Mouse (Mus musculus) G1E (cell line): ENCODE data around the gene Eed. TPM values are rescaled to one million over a fixed set of nuclear protein-coding genes. Genes with fewer than 3 reads are reported as not detected.

Source experiments
- ATAC-seq: 2 replicates; pipeline ENCODE4 v1.8.0; 2016; ENCODE audit warnings: mild to moderate bottlenecking; ENCODE audit not compliant: insufficient number of reproducible peaks, poor library complexity, low FRiP score, severe bottlenecking; ENCODE audit errors: extremely low read depth
- DNase-seq: peaks from one replicate; pipeline ENCODE4 v3.0.0; 2012; ENCODE audit warnings: low spot score
- H3K27me3 ChIP-seq: 2 replicates; pipeline ENCODE4 v1.6.1; 2012; ENCODE audit warnings: mild to moderate bottlenecking, low read length, inconsistent platforms; ENCODE audit not compliant: insufficient read depth
- H3K36me3 ChIP-seq: replicated peaks from 2 replicates; pipeline ENCODE3; 2012; ENCODE audit warnings: mild to moderate bottlenecking, inconsistent platforms
- H3K4me1 ChIP-seq: 2 replicates; pipeline ENCODE4 v1.6.1; 2012; ENCODE audit warnings: low read depth, low read length, inconsistent platforms, mixed read lengths; ENCODE audit not compliant: insufficient read depth
- H3K4me3 ChIP-seq: 2 replicates; pipeline ENCODE4 v1.5.1; 2012; ENCODE audit warnings: low read depth, mild to moderate bottlenecking, inconsistent platforms, low read length, moderate library complexity, mixed read lengths
- H3K9me3 ChIP-seq: replicated peaks from 2 replicates; pipeline ENCODE4 v1.6.1; 2012; ENCODE audit warnings: inconsistent platforms
- CTCF ChIP-seq: IDR thresholded peaks from 2 replicates; pipeline ENCODE4 v1.5.1; 2012; ENCODE audit warnings: low read depth, low read length, inconsistent platforms, mixed read lengths
- GATA1 ChIP-seq: IDR thresholded peaks from 2 replicates; pipeline ENCODE4 v1.6.1; 2012; ENCODE audit warnings: borderline replicate concordance, low read length, inconsistent platforms, mixed read lengths
- GATA2 ChIP-seq: IDR thresholded peaks from 2 replicates; pipeline ENCODE4 v1.6.1; 2012; ENCODE audit warnings: low read depth, low read length, inconsistent platforms, borderline replicate concordance
- POLR2AphosphoS5 ChIP-seq: IDR thresholded peaks from 2 replicates; pipeline ENCODE4 v1.6.1; 2012; ENCODE audit warnings: low read depth, low read length, inconsistent platforms; ENCODE audit not compliant: insufficient replicate concordance
- TAL1 ChIP-seq: conservative IDR thresholded peaks from 2 replicates; pipeline ENCODE4 v1.6.1; 2012; ENCODE audit warnings: low read depth, low read length, inconsistent platforms, mixed read lengths
- polyA plus RNA-seq: library from polyadenylated mRNA; stranded (reverse); fragments of >175 nt; gene quantifications from 2 replicates; pipeline ENCODE4 v1.2.3, GENCODE M21; 2012
- total RNA-seq, 2 experiments: library from RNA; stranded (forward) in 1 of 2; stranded (reverse) in 1 of 2; fragments of 200-1000 nt in 1 of 2; fragments of >200 nt in 1 of 2; fragmentation: Nextera tagmentation in 1 of 2; gene quantifications; 2 replicates each; pipeline ENCODE4 v1.2.3; 2014 to 2017

Eed gene
- total and polyA plus RNA-seq, 3 experiments = 83.5 to 195 (median 137) TPM

- ATAC-seq = peak; percentile 54; the same call in 1 of the 2 replicates
- TF ChIP-seq TAL1 (no peak), CTCF (no peak), GATA1 (no peak), GATA2 (no peak), POLR2AphosphoS5 (no peak)
- Histone ChIP-seq H3K9me3 (no peaks in the 10 kb centered on the region), H3K27me3 (no peaks in the 10 kb centered on the region), H3K36me3 (peaks cover 90% of the 10 kb centered on the region), H3K4me3 (no peak overlapping the region), H3K4me1 (peaks cover 4% of the 10 kb centered on the region; the same call in 1 of the 2 replicates)
- no peak for DNase-seq
Measured at GRCm38 (mm10) chr7:89966771-89967170, 14.0 kb downstream of the Eed start.

GRCm38 (mm10) chr7:89963135-89963534 is 17.6 kb downstream of the Eed start:
- ATAC-seq = no peak
- no peaks in the 10 kb centered on the region; the same call in 1 of the 2 replicates for H3K4me1 ChIP-seq
- no peak for TF ChIP-seq GATA2
- no peak for TF ChIP-seq CTCF
- no peak for TF ChIP-seq POLR2AphosphoS5
- TF ChIP-seq TAL1 = no peak
- TF ChIP-seq GATA1 = no peak
- H3K4me3 ChIP-seq = no peak overlapping the region
- no peak for DNase-seq
- H3K27me3 ChIP-seq = no peaks in the 10 kb centered on the region
- peaks cover 86% of the 10 kb centered on the region for H3K36me3 ChIP-seq
- no peaks in the 10 kb centered on the region for H3K9me3 ChIP-seq

GRCm38 (mm10) chr7:89957300-89957699 is 23.5 kb downstream of the Eed start:
- Histone ChIP-seq H3K9me3 (no peaks in the 10 kb centered on the region), H3K4me3 (no peak overlapping the region), H3K4me1 (peaks cover 6% of the 10 kb centered on the region; the same call in 1 of the 2 replicates), H3K27me3 (no peaks in the 10 kb centered on the region), H3K36me3 (peaks cover 86% of the 10 kb centered on the region)
- TF ChIP-seq GATA1 (no peak), POLR2AphosphoS5 (no peak), GATA2 (no peak), TAL1 (no peak)
- DNase-seq = no peak
- ATAC-seq = no peak

DNA sequence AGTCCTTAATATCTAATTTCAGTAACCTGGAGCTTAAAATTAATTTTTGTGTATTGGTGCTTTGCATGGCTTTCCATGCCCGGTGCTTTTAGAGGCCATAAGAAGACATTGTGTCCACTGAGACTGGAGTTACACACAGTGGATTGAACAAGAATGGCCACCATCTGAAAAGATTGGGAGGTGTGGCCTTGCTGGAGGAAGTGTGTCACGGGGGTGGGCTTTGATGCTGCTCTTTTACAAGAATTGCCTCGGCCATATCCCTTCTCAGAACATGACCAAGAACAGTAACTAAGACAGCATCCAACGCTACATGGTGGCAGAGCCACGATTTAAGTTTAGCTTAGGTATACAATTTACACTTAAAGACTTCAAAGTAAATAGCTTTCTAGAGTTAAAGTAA is 26.5 kb downstream of the Eed start:
- TF ChIP-seq GATA1 (no peak), TAL1 (no peak), GATA2 (no peak), POLR2AphosphoS5 (no peak), CTCF (no peak)
- H3K36me3 ChIP-seq = peaks cover 62% of the 10 kb centered on the region

GRCm38 (mm10) chr7:89949403-89949802 is 31.4 kb downstream of the Eed start:
- no peaks in the 10 kb centered on the region for H3K27me3 ChIP-seq
- peaks cover 18% of the 10 kb centered on the region for H3K36me3 ChIP-seq
- H3K4me3 ChIP-seq = no peak overlapping the region
- H3K4me1 ChIP-seq = peaks cover 2% of the 10 kb centered on the region; the same call in 1 of the 2 replicates
- no peak for DNase-seq
- no peaks in the 10 kb centered on the region for H3K9me3 ChIP-seq
- TF ChIP-seq GATA1 (no peak), TAL1 (no peak), POLR2AphosphoS5 (no peak), GATA2 (no peak), CTCF (no peak)
- ATAC-seq = no peak

More for the DNA sequence above, 26.5 kb downstream of the Eed start:
- Histone ChIP-seq H3K4me3 (no peak overlapping the region), H3K27me3 (no peaks in the 10 kb centered on the region), H3K9me3 (no peaks in the 10 kb centered on the region), H3K4me1 (peaks cover 6% of the 10 kb centered on the region; the same call in 1 of the 2 replicates)
- DNase-seq (no peak), ATAC-seq (no peak)

DNA sequence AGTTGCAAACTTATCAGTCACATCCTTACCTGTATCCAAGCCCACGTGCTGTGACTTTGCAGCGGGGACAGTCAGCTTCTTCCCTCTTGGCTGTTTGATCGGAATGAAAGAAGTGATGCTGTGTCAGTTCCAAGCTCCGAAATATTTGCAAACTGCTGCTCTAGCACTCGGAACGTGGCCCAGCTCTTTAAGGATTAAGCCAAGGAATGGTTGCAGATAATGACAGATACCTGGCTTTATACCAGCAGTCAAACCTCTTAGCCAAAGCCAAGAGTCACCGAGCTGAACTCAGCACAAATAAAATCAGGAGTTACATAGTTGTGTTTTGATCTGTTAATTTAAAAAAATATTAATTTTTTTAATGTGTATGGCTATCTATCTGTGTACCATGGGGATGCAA is 32.8 kb downstream of the Eed start:
- TF ChIP-seq GATA2 (no peak), CTCF (no peak), POLR2AphosphoS5 (no peak), GATA1 (no peak)
- Histone ChIP-seq H3K36me3 (peaks cover 5% of the 10 kb centered on the region), H3K9me3 (no peaks in the 10 kb centered on the region)

More for the DNA sequence above, 32.8 kb downstream of the Eed start:
- ATAC-seq = no peak
- no peak for DNase-seq
- H3K4me3 ChIP-seq = no peak overlapping the region
- no peaks in the 10 kb centered on the region for H3K27me3 ChIP-seq
- H3K4me1 ChIP-seq = peaks cover 2% of the 10 kb centered on the region; the same call in 1 of the 2 replicates
